Mouse (Mus musculus) kidney, adult 2 months (tissue): ENCODE measurements around the gene Prss56.

Source experiments
- CTCF ChIP-seq: fragments of 200-500 bp; conservative IDR thresholded peaks from 2 replicates; pipeline ENCODE4 v1.5.1; 2011; ENCODE audit warnings: low read depth, mild to moderate bottlenecking, control low read depth, low read length, moderate library complexity, mixed read lengths; ENCODE audit not compliant: insufficient read depth, insufficient read length
- POLR2A ChIP-seq: fragments of 200-500 bp; IDR thresholded peaks from one replicate; pipeline ENCODE4 v1.6.1; 2011; ENCODE audit warnings: low read depth, low read length, control low read depth

GRCm38 (mm10) chr1:87172316-87172715, 10.8 kb upstream of the Prss56 start:
- TF ChIP-seq CTCF (no peak), POLR2A (no peak)
